Mouse (Mus musculus): Measurements from ENCODE around the gene Zbtb5. TPM values are rescaled to one million over a fixed set of nuclear protein-coding genes. Genes with fewer than 3 reads are reported as not detected.

Zbtb5 gene
- 10.3 and 11.7 TPM in 2 replicates for polyA plus RNA-seq (2015; fragmentation: Nextera tagmentation; extraction: Ambion mirVana)

- ATAC-seq (peak; percentile 98), DNase-seq (ENCODE audit: low spot score) (peak; percentile 100)
- H3K4me1 ChIP-seq (ENCODE audit: insufficient read depth, low read depth, low read length), result peaks cover 8% of the 10 kb centered on the region; the same call in 1 of the 2 replicates
- H3K9me3 ChIP-seq (ENCODE audit: low read length), result no peaks in the 10 kb centered on the region
- H3K4me2 ChIP-seq (replicated peaks; ENCODE audit: low read depth, low read length), result peak within 1 kb of the TSS; percentile 86
- H3K4me3 ChIP-seq (ENCODE audit: low read depth, low read length), result peak within 1 kb of the TSS; percentile 89
- no peaks in the 10 kb centered on the region for H3K27me3 ChIP-seq (replicated peaks; ENCODE audit: insufficient read depth, low read length)
- H3K9ac ChIP-seq (replicated peaks; ENCODE audit: low read depth), result peak within 1 kb of the TSS; percentile 69
- H3K36me3 ChIP-seq (ENCODE audit: insufficient read depth, low read length), result no peaks in the 10 kb centered on the region
- TF ChIP-seq EP300 (IDR thresholded peaks at IDR 0.05) (0 out of 2 replicates have a peak, but pooled peaks have one; percentile 7), CTCF (IDR thresholded peaks at IDR 0.05) (no peak)
- under 1% methylated on average over 61 of the region's 63 CpGs for WGBS
- H3K27ac ChIP-seq (ENCODE audit: low read length), result peak within 1 kb of the TSS; percentile 96
Observed at GRCm38 (mm10) chr4:45012105-45012975, at the start of gene Zbtb5. TSS of gene Zbtb5 (minus strand) at chr4:45012412.

- H3K9ac ChIP-seq (replicated peaks; ENCODE audit: low read depth), result no peak overlapping the region
- H3K4me3 ChIP-seq (ENCODE audit: low read depth, low read length), result no peak overlapping the region
- DNase-seq (ENCODE audit: low spot score) (no peak), ATAC-seq (no peak)
- peaks cover 20% of the 10 kb centered on the region; the same call in 1 of the 2 replicates for H3K36me3 ChIP-seq (ENCODE audit: insufficient read depth, low read length)
- no peaks in the 10 kb centered on the region for H3K9me3 ChIP-seq (ENCODE audit: low read length)
- H3K4me2 ChIP-seq (replicated peaks; ENCODE audit: low read depth, low read length), result no peak overlapping the region
- H3K4me1 ChIP-seq (ENCODE audit: insufficient read depth, low read depth, low read length), result no peaks in the 10 kb centered on the region
- H3K27ac ChIP-seq (ENCODE audit: low read length), result no peak overlapping the region
- WGBS, result 84% methylated on average over 8 of the region's 8 CpGs
- no peaks in the 10 kb centered on the region for H3K27me3 ChIP-seq (replicated peaks; ENCODE audit: insufficient read depth, low read length)
- no peak for TF ChIP-seq CTCF (IDR thresholded peaks at IDR 0.05)
- TF ChIP-seq EP300 (IDR thresholded peaks at IDR 0.05), result no peak
Observed at GRCm38 (mm10) chr4:45055451-45055850, 43.2 kb upstream of the Zbtb5 start.

GRCm38 (mm10) chr4:45054862-45055261 lies 42.6 kb upstream of the Zbtb5 start:
- peak; percentile 20 for DNase-seq (ENCODE audit: low spot score)
- H3K4me1 ChIP-seq (ENCODE audit: insufficient read depth, low read depth, low read length), result no peaks in the 10 kb centered on the region
- no peak overlapping the region for H3K27ac ChIP-seq (ENCODE audit: low read length)
- no peak for ATAC-seq
- no peak overlapping the region for H3K9ac ChIP-seq (replicated peaks; ENCODE audit: low read depth)
- WGBS, result 46% methylated on average over 3 of the region's 3 CpGs
- H3K9me3 ChIP-seq (ENCODE audit: low read length), result no peaks in the 10 kb centered on the region
- H3K4me2 ChIP-seq (replicated peaks; ENCODE audit: low read depth, low read length), result no peak overlapping the region
- no peak for TF ChIP-seq EP300 (IDR thresholded peaks at IDR 0.05)
- TF ChIP-seq CTCF (IDR thresholded peaks at IDR 0.05), result peak; percentile 58
- peaks cover 14% of the 10 kb centered on the region; the same call in 1 of the 2 replicates for H3K36me3 ChIP-seq (ENCODE audit: insufficient read depth, low read length)
- no peaks in the 10 kb centered on the region for H3K27me3 ChIP-seq (replicated peaks; ENCODE audit: insufficient read depth, low read length)
- no peak overlapping the region for H3K4me3 ChIP-seq (ENCODE audit: low read depth, low read length)

DNA sequence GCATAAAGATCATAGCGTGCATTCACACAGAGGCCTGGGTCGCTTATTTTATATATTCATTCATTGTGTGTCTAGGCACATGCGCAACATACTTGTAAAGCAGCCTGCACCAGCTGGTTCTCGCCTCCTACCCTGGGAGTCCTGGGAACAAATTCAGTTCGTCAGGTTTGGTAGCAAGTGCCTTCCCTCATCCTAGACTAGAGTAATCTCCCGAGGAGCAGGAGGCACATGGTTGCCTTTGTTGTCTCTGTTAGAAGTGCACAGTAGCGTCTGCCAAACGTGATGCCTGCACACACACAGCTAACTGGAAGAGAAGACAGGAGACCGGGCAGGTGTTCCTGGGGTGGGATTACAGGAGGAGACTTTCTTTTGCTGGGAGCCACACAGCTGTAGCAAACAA lies 35.7 kb upstream of the Zbtb5 start:
- no peak for TF ChIP-seq EP300 (IDR thresholded peaks at IDR 0.05)
- no peak for TF ChIP-seq CTCF (IDR thresholded peaks at IDR 0.05)
- Histone ChIP-seq H3K27ac (ENCODE audit: low read length) (no peak overlapping the region), H3K4me2 (replicated peaks; ENCODE audit: low read depth, low read length) (no peak overlapping the region), H3K36me3 (ENCODE audit: insufficient read depth, low read length) (0 out of 2 replicates have a peak, but pooled peaks cover 3% of the 10 kb centered on the region), H3K27me3 (replicated peaks; ENCODE audit: insufficient read depth, low read length) (no peaks in the 10 kb centered on the region), H3K4me3 (ENCODE audit: low read depth, low read length) (no peak overlapping the region), H3K9me3 (ENCODE audit: low read length) (no peaks in the 10 kb centered on the region), H3K9ac (replicated peaks; ENCODE audit: low read depth) (no peak overlapping the region), H3K4me1 (ENCODE audit: insufficient read depth, low read depth, low read length) (no peaks in the 10 kb centered on the region)
- DNase-seq (ENCODE audit: low spot score) (no peak), ATAC-seq (no peak)
- 80% methylated on average over 9 of the region's 9 CpGs for WGBS

DNA sequence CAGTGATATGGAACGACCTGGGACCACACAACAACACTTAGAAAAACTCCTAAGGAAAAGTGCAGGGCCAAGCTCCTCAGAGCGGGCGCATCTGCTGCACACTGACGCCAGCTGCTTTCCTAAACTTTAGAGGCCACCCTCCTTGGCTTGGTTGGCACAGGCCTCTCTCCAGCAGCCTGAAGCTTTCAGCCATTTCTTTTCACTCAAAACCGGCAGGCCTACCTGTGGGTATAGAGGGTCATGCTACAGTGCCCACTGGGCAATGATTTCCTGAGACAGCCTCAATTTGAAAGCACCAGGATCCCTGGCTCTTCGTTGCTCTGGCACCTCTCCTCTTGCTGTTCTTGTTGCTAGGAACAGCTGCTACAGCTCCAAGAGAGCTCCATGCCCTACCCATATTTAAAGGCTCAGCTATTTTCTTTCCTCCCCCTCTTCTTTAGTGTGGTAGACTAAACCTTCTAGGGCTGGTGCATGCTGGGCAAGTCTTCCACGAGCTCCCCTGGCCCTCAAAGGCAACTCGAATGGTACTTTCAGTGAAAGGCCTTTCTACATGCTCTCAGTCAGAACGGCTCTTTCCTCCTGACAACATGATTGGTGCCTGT lies 35.2 kb upstream of the Zbtb5 start:
- no peak for DNase-seq (ENCODE audit: low spot score)
- no peaks in the 10 kb centered on the region for H3K4me1 ChIP-seq (ENCODE audit: insufficient read depth, low read depth, low read length)
- H3K9ac ChIP-seq (replicated peaks; ENCODE audit: low read depth), result no peak overlapping the region
- no peaks in the 10 kb centered on the region for H3K27me3 ChIP-seq (replicated peaks; ENCODE audit: insufficient read depth, low read length)
- TF ChIP-seq EP300 (IDR thresholded peaks at IDR 0.05), result no peak
- no peak for TF ChIP-seq CTCF (IDR thresholded peaks at IDR 0.05)
- no peak overlapping the region for H3K4me2 ChIP-seq (replicated peaks; ENCODE audit: low read depth, low read length)
- H3K9me3 ChIP-seq (ENCODE audit: low read length), result no peaks in the 10 kb centered on the region
- H3K36me3 ChIP-seq (ENCODE audit: insufficient read depth, low read length), result 0 out of 2 replicates have a peak, but pooled peaks cover 3% of the 10 kb centered on the region
- H3K27ac ChIP-seq (ENCODE audit: low read length), result no peak overlapping the region
- 84% methylated on average over 9 of the region's 9 CpGs for WGBS
- H3K4me3 ChIP-seq (ENCODE audit: low read depth, low read length), result no peak overlapping the region
- ATAC-seq, result no peak

DNA sequence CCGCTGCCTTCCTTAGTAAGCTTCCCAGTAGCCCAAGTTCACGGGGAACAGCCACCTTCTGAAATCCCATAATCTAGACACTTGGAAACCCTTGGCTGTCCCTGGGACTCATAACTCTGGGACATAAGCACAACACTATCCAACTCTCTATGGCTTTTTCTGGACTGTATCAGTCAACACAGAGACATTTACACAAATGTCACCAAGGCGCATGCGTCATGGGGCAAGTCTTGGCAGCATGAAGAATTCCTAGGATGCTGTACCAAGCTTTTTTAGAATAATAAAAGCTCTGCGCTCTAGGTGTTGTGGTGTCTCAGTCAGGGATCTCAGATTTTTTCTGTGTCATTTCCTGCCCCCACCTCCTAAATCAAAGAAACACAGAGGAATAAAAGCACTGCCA lies 34.5 kb upstream of the Zbtb5 start:
- TF ChIP-seq CTCF (IDR thresholded peaks at IDR 0.05) (no peak), EP300 (IDR thresholded peaks at IDR 0.05) (no peak)
- ATAC-seq (no peak), DNase-seq (ENCODE audit: low spot score) (no peak)
- Histone ChIP-seq H3K36me3 (ENCODE audit: insufficient read depth, low read length) (0 out of 2 replicates have a peak, but pooled peaks cover 3% of the 10 kb centered on the region), H3K4me3 (ENCODE audit: low read depth, low read length) (no peak overlapping the region), H3K27me3 (replicated peaks; ENCODE audit: insufficient read depth, low read length) (no peaks in the 10 kb centered on the region), H3K9ac (replicated peaks; ENCODE audit: low read depth) (no peak overlapping the region), H3K4me2 (replicated peaks; ENCODE audit: low read depth, low read length) (no peak overlapping the region), H3K9me3 (ENCODE audit: low read length) (no peaks in the 10 kb centered on the region), H3K4me1 (ENCODE audit: insufficient read depth, low read depth, low read length) (no peaks in the 10 kb centered on the region), H3K27ac (ENCODE audit: low read length) (no peak overlapping the region)
- 86% methylated on average over 5 of the region's 5 CpGs for WGBS

Data from lung, postnatal 0 days (tissue).